Mouse (Mus musculus): ENCODE results near the gene Tcf21. TPM values are rescaled to one million over a fixed set of nuclear protein-coding genes. Genes with fewer than 3 reads are reported as not detected.

Gene Tcf21
- 10 to 100 TPM; 38.6 to 44.5 TPM for total RNA-seq (2021)

GRCm38 (mm10) chr10:22819871-22820590 lies at the start of gene Tcf21:
Gene Tcf21 (minus strand): TSS chr10:22820174.
- peak; percentile 75 for DNase-seq

- peak; percentile 65 for DNase-seq
Observed at GRCm38 (mm10) chr10:22868386-22868918, 48.5 kb upstream of the Tcf21 start.

- no peak for DNase-seq
Observed at GRCm38 (mm10) chr10:22867210-22867609, 47.2 kb upstream of the Tcf21 start.

- peak; percentile 39 for DNase-seq
Observed at GRCm38 (mm10) chr10:22858111-22858510, 38.1 kb upstream of the Tcf21 start.

GRCm38 (mm10) chr10:22854330-22854729 lies 34.4 kb upstream of the Tcf21 start:
- DNase-seq: no peak

- DNase-seq: no peak
Observed at GRCm38 (mm10) chr10:22845351-22845750, 25.4 kb upstream of the Tcf21 start.

GRCm38 (mm10) chr10:22844731-22845130 lies 24.8 kb upstream of the Tcf21 start:
- no peak for DNase-seq

GRCm38 (mm10) chr10:22843440-22844361 lies 23.7 kb upstream of the Tcf21 start:
- DNase-seq: no peak

- DNase-seq: no peak
Observed at GRCm38 (mm10) chr10:22842781-22843439, 22.9 kb upstream of the Tcf21 start.

GRCm38 (mm10) chr10:22842113-22842512 lies 22.1 kb upstream of the Tcf21 start:
- DNase-seq: no peak

- no peak for DNase-seq
Observed at GRCm38 (mm10) chr10:22826244-22826643, 6.3 kb upstream of the Tcf21 start.

- DNase-seq: no peak
Observed at GRCm38 (mm10) chr10:22822896-22823295, 2.9 kb upstream of the Tcf21 start.

GRCm38 (mm10) chr10:22822486-22822885 lies 2.5 kb upstream of the Tcf21 start:
- no peak for DNase-seq

- no peak for DNase-seq
Observed at GRCm38 (mm10) chr10:22821709-22822108, 1.7 kb upstream of the Tcf21 start.

GRCm38 (mm10) chr10:22821267-22821666 lies 1.3 kb upstream of the Tcf21 start:
- DNase-seq: no peak

GRCm38 (mm10) chr10:22820841-22821240 lies 867 bp upstream of the Tcf21 start:
- no peak for DNase-seq

- peak; percentile 37 for DNase-seq
Observed at GRCm38 (mm10) chr10:22819239-22819870, 619 bp downstream of the Tcf21 start.

- no peak for DNase-seq
Observed at GRCm38 (mm10) chr10:22818600-22819238, 1.3 kb downstream of the Tcf21 start.

- no peak for DNase-seq
Observed at GRCm38 (mm10) chr10:22817976-22818375, 2.0 kb downstream of the Tcf21 start.

- DNase-seq: peak; percentile 27
Observed at GRCm38 (mm10) chr10:22817561-22817960, 2.4 kb downstream of the Tcf21 start.

GRCm38 (mm10) chr10:22816237-22816762 lies 3.7 kb downstream of the Tcf21 start:
- DNase-seq: no peak

Data from heart, postnatal 4 days (tissue).